Mouse (Mus musculus): ENCODE data around the gene Fmo5. TPM values are rescaled to one million over a fixed set of nuclear protein-coding genes. Genes with fewer than 3 reads are reported as not detected.

Fmo5 gene
- total RNA-seq, 2 experiments from 2014 or later: 3.2 to 3.6 TPM

DNA sequence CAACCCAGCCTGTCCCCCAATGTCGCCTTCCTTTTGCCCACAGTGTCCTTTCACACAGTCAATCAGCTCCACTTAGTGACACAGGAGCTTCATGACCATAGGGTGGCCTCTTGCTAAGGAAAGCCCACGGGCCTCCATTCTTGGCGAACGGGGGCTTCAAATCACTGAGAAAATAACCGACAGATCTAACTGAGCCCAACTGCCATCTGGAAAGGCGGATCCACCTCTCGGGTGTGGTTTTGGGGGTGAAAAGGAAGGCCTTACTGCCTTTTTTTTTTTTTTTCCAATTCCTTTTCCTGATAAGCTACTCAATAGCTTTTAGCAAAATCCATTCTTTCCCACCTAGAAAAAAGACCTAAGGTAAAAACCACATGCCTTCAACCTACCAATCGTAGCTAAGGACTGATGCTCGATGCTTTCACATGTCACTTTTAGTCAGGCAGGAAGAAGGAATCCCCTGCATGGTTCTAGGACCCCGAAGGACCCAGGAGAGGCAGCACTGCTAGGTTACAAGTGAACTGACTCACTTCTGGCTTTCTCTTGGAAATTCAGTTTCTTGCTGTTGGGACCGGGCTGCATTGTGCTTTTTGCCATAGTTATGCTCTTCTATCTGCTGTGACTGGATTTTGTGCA is 74.0 kb downstream of the Fmo5 start:
- DNase-seq (ENCODE audit: low spot score in 2 of 2): no peak
- intact Hi-C loops (cut with DNase I): no loop called here

Small RNAs within 50 kb of the gene (microRNA-seq; reads per million reads assigned to microRNA genes)
- gene Mir7225: not detected

Other genes with a start within 250 kb of the Fmo5 start
- not detected for gene Olfr1402, start 206.8 kb upstream of the Fmo5 start, total RNA-seq (2021)
- gene Chd1l, start 18.6 kb upstream of the Fmo5 start, total RNA-seq (2021): 1 to 10 TPM; 8.8 to 9.5 TPM
- gene Prkab2, start 29.4 kb downstream of the Fmo5 start, total RNA-seq (2021): 10 to 100 TPM; 26.4 to 30.8 TPM
- gene Gm17651, start 45.9 kb downstream of the Fmo5 start, total RNA-seq (2021): not detected

Data from left cerebral cortex, postnatal 36 days (tissue).